Mouse (Mus musculus) CD4-positive helper T cell, adult 2 months (primary cell): ENCODE data around the gene B630019K06Rik.
"Not testable (repeated sequence)": the region's sequence is repeated elsewhere in the genome, so short reads cannot be mapped to it uniquely, and the experiment has no call there.

ENCODE experiments used
- DNase-seq: peaks from one replicate; pipeline ENCODE4 v3.0.0-alpha.2; 2012; ENCODE audit warnings: low read depth, missing footprints, low spot score

B630019K06Rik gene

GRCm38 (mm10) chrX:8892343-8893155 lies at the start of gene B630019K06Rik:
TSS of gene B630019K06Rik (plus strand) at chrX:8892382.
- peak; percentile 78 for DNase-seq

GRCm38 (mm10) chrX:8843694-8844093 lies 48.5 kb upstream of the B630019K06Rik start, which contains the start of gene Gm6592:
TSS of gene Gm6592 (plus strand) at chrX:8843994.
- no peak for DNase-seq

GRCm38 (mm10) chrX:8852486-8852885 lies 39.7 kb upstream of the B630019K06Rik start:
- DNase-seq = no peak

GRCm38 (mm10) chrX:8864331-8864730 lies 27.9 kb upstream of the B630019K06Rik start:
- peak; percentile 60 for DNase-seq

GRCm38 (mm10) chrX:8873953-8874352 lies 18.2 kb upstream of the B630019K06Rik start, which contains the start of gene Gm5751:
TSS of gene Gm5751 (plus strand) at chrX:8874253.
- DNase-seq = not testable (repeated sequence)

GRCm38 (mm10) chrX:8884336-8884735 lies 7.8 kb upstream of the B630019K06Rik start:
- no peak for DNase-seq

- no peak for DNase-seq
Observed at GRCm38 (mm10) chrX:8891975-8892342, 223 bp upstream of the B630019K06Rik start.

GRCm38 (mm10) chrX:8893182-8893651 lies 1.0 kb downstream of the B630019K06Rik start:
- DNase-seq = no peak

- no peak for DNase-seq
Observed at GRCm38 (mm10) chrX:8900823-8901222, 8.6 kb downstream of the B630019K06Rik start.

GRCm38 (mm10) chrX:8901906-8902472 lies 9.8 kb downstream of the B630019K06Rik start:
- no peak for DNase-seq

GRCm38 (mm10) chrX:8921080-8921479 lies 28.9 kb downstream of the B630019K06Rik start:
- no peak for DNase-seq

- DNase-seq = no peak
Observed at GRCm38 (mm10) chrX:8921813-8922607, 29.8 kb downstream of the B630019K06Rik start.

- no peak for DNase-seq
Observed at GRCm38 (mm10) chrX:8927308-8927707, 35.1 kb downstream of the B630019K06Rik start.

- no peak for DNase-seq
Observed at GRCm38 (mm10) chrX:8944041-8944440, 51.9 kb downstream of the B630019K06Rik start.
